Mouse (Mus musculus): ENCODE measurements around the gene Slc22a5. TPM values are rescaled to one million over a fixed set of nuclear protein-coding genes. Genes with fewer than 3 reads are reported as not detected.
A peak's percentile ranks its signal among the peaks of the same experiment; 100 is the strongest.

The Slc22a5 gene
- polyA plus RNA-seq, 1 experiment from 2014 or later: 11.1 TPM

- 82% methylated on average over 8 of the region's 8 CpGs for WGBS
- Histone ChIP-seq H3K27me3 (ENCODE audit: control insufficient read depth, insufficient read depth, low read length) (no peaks in the 10 kb centered on the region), H3K4me3 (ENCODE audit: low read depth, low read length) (no peak overlapping the region), H3K4me1 (ENCODE audit: control insufficient read depth, insufficient read depth, low read length) (0 out of 2 replicates have a peak, but pooled peaks cover 3% of the 10 kb centered on the region), H3K4me2 (replicated peaks; ENCODE audit: low read depth, low read length) (no peak overlapping the region), H3K9me3 (ENCODE audit: control insufficient read depth, low read depth, low read length) (no peaks in the 10 kb centered on the region), H3K9ac (replicated peaks; ENCODE audit: low read depth, low read length) (no peak overlapping the region), H3K36me3 (ENCODE audit: control insufficient read depth, insufficient read depth, low read length) (no peaks in the 10 kb centered on the region), H3K27ac (ENCODE audit: low read length) (no peak overlapping the region)
- no peak for ATAC-seq (ENCODE audit: insufficient number of reproducible peaks, insufficient read depth, low FRiP score, low read depth)
Observed at GRCm38 (mm10) chr11:53908686-53909085, 17.2 kb upstream of the Slc22a5 start.

GRCm38 (mm10) chr11:53904534-53904925, 13.1 kb upstream of the Slc22a5 start:
- no peak for ATAC-seq (ENCODE audit: insufficient number of reproducible peaks, insufficient read depth, low FRiP score, low read depth)

GRCm38 (mm10) chr11:53903781-53904533, 12.5 kb upstream of the Slc22a5 start:
- ATAC-seq (ENCODE audit: insufficient number of reproducible peaks, insufficient read depth, low FRiP score, low read depth): peak; percentile 72
- no peaks in the 10 kb centered on the region for H3K36me3 ChIP-seq (ENCODE audit: control insufficient read depth, insufficient read depth, low read length)
- no peaks in the 10 kb centered on the region for H3K27me3 ChIP-seq (ENCODE audit: control insufficient read depth, insufficient read depth, low read length)
- no peaks in the 10 kb centered on the region for H3K9me3 ChIP-seq (ENCODE audit: control insufficient read depth, low read depth, low read length)
- no peak overlapping the region for H3K4me3 ChIP-seq (ENCODE audit: low read depth, low read length)
- H3K4me2 ChIP-seq (replicated peaks; ENCODE audit: low read depth, low read length): 0 out of 2 replicates have a peak overlapping the region, but pooled peaks have one; percentile 12
- no peak overlapping the region for H3K27ac ChIP-seq (ENCODE audit: low read length)
- H3K9ac ChIP-seq (replicated peaks; ENCODE audit: low read depth, low read length): no peak overlapping the region
- H3K4me1 ChIP-seq (ENCODE audit: control insufficient read depth, insufficient read depth, low read length): 0 out of 2 replicates have a peak, but pooled peaks cover 7% of the 10 kb centered on the region
- WGBS: 21% methylated on average over 16 of the region's 16 CpGs

More at GRCm38 (mm10) chr11:53904534-53904925, 13.1 kb upstream of the Slc22a5 start:
- Histone ChIP-seq H3K4me1 (ENCODE audit: control insufficient read depth, insufficient read depth, low read length) (0 out of 2 replicates have a peak, but pooled peaks cover 7% of the 10 kb centered on the region), H3K9me3 (ENCODE audit: control insufficient read depth, low read depth, low read length) (no peaks in the 10 kb centered on the region), H3K36me3 (ENCODE audit: control insufficient read depth, insufficient read depth, low read length) (no peaks in the 10 kb centered on the region), H3K27ac (ENCODE audit: low read length) (no peak overlapping the region), H3K4me3 (ENCODE audit: low read depth, low read length) (no peak overlapping the region), H3K9ac (replicated peaks; ENCODE audit: low read depth, low read length) (no peak overlapping the region), H3K27me3 (ENCODE audit: control insufficient read depth, insufficient read depth, low read length) (no peaks in the 10 kb centered on the region), H3K4me2 (replicated peaks; ENCODE audit: low read depth, low read length) (0 out of 2 replicates have a peak overlapping the region, but pooled peaks have one; percentile 12)
- WGBS: 42% methylated on average over 9 of the region's 9 CpGs

GRCm38 (mm10) chr11:53902741-53903140, 11.3 kb upstream of the Slc22a5 start:
- Histone ChIP-seq H3K27me3 (ENCODE audit: control insufficient read depth, insufficient read depth, low read length) (no peaks in the 10 kb centered on the region), H3K36me3 (ENCODE audit: control insufficient read depth, insufficient read depth, low read length) (no peaks in the 10 kb centered on the region), H3K9ac (replicated peaks; ENCODE audit: low read depth, low read length) (no peak overlapping the region), H3K27ac (ENCODE audit: low read length) (no peak overlapping the region), H3K9me3 (ENCODE audit: control insufficient read depth, low read depth, low read length) (no peaks in the 10 kb centered on the region), H3K4me3 (ENCODE audit: low read depth, low read length) (no peak overlapping the region), H3K4me1 (ENCODE audit: control insufficient read depth, insufficient read depth, low read length) (0 out of 2 replicates have a peak, but pooled peaks cover 7% of the 10 kb centered on the region), H3K4me2 (replicated peaks; ENCODE audit: low read depth, low read length) (no peak overlapping the region)
- 89% methylated on average over 14 of the region's 14 CpGs for WGBS
- no peak for ATAC-seq (ENCODE audit: insufficient number of reproducible peaks, insufficient read depth, low FRiP score, low read depth)

GRCm38 (mm10) chr11:53900991-53901390, 9.5 kb upstream of the Slc22a5 start:
- Histone ChIP-seq H3K27ac (ENCODE audit: low read length) (no peak overlapping the region), H3K4me1 (ENCODE audit: control insufficient read depth, insufficient read depth, low read length) (0 out of 2 replicates have a peak, but pooled peaks cover 7% of the 10 kb centered on the region), H3K4me3 (ENCODE audit: low read depth, low read length) (no peak overlapping the region), H3K4me2 (replicated peaks; ENCODE audit: low read depth, low read length) (no peak overlapping the region), H3K9me3 (ENCODE audit: control insufficient read depth, low read depth, low read length) (no peaks in the 10 kb centered on the region), H3K36me3 (ENCODE audit: control insufficient read depth, insufficient read depth, low read length) (no peaks in the 10 kb centered on the region), H3K27me3 (ENCODE audit: control insufficient read depth, insufficient read depth, low read length) (no peaks in the 10 kb centered on the region), H3K9ac (replicated peaks; ENCODE audit: low read depth, low read length) (no peak overlapping the region)
- ATAC-seq (ENCODE audit: insufficient number of reproducible peaks, insufficient read depth, low FRiP score, low read depth): no peak
- 24% methylated on average over 1 of the region's 1 CpGs for WGBS

- H3K9me3 ChIP-seq (ENCODE audit: control insufficient read depth, low read depth, low read length): no peaks in the 10 kb centered on the region
- no peaks in the 10 kb centered on the region for H3K36me3 ChIP-seq (ENCODE audit: control insufficient read depth, insufficient read depth, low read length)
- H3K27ac ChIP-seq (ENCODE audit: low read length): no peak overlapping the region
- no peak overlapping the region for H3K4me2 ChIP-seq (replicated peaks; ENCODE audit: low read depth, low read length)
- no peaks in the 10 kb centered on the region for H3K27me3 ChIP-seq (ENCODE audit: control insufficient read depth, insufficient read depth, low read length)
- H3K9ac ChIP-seq (replicated peaks; ENCODE audit: low read depth, low read length): no peak overlapping the region
- no peak for ATAC-seq (ENCODE audit: insufficient number of reproducible peaks, insufficient read depth, low FRiP score, low read depth)
- 86% methylated on average over 6 of the region's 6 CpGs for WGBS
- H3K4me1 ChIP-seq (ENCODE audit: control insufficient read depth, insufficient read depth, low read length): 0 out of 2 replicates have a peak, but pooled peaks cover 7% of the 10 kb centered on the region
- H3K4me3 ChIP-seq (ENCODE audit: low read depth, low read length): no peak overlapping the region
Observed at GRCm38 (mm10) chr11:53899981-53900380, 8.5 kb upstream of the Slc22a5 start.

- Histone ChIP-seq H3K4me1 (ENCODE audit: control insufficient read depth, insufficient read depth, low read length) (0 out of 2 replicates have a peak, but pooled peaks cover 4% of the 10 kb centered on the region), H3K36me3 (ENCODE audit: control insufficient read depth, insufficient read depth, low read length) (no peaks in the 10 kb centered on the region), H3K27me3 (ENCODE audit: control insufficient read depth, insufficient read depth, low read length) (no peaks in the 10 kb centered on the region), H3K9me3 (ENCODE audit: control insufficient read depth, low read depth, low read length) (no peaks in the 10 kb centered on the region), H3K4me3 (ENCODE audit: low read depth, low read length) (no peak overlapping the region), H3K4me2 (replicated peaks; ENCODE audit: low read depth, low read length) (no peak overlapping the region), H3K27ac (ENCODE audit: low read length) (no peak overlapping the region), H3K9ac (replicated peaks; ENCODE audit: low read depth, low read length) (no peak overlapping the region)
- no peak for ATAC-seq (ENCODE audit: insufficient number of reproducible peaks, insufficient read depth, low FRiP score, low read depth)
- WGBS: 49% methylated on average over 3 of the region's 3 CpGs
Observed at GRCm38 (mm10) chr11:53899004-53899403, 7.5 kb upstream of the Slc22a5 start.

GRCm38 (mm10) chr11:53896935-53897334, 5.5 kb upstream of the Slc22a5 start:
- Histone ChIP-seq H3K4me3 (ENCODE audit: low read depth, low read length) (no peak overlapping the region), H3K4me1 (ENCODE audit: control insufficient read depth, insufficient read depth, low read length) (no peaks in the 10 kb centered on the region), H3K27ac (ENCODE audit: low read length) (no peak overlapping the region), H3K9me3 (ENCODE audit: control insufficient read depth, low read depth, low read length) (no peaks in the 10 kb centered on the region), H3K27me3 (ENCODE audit: control insufficient read depth, insufficient read depth, low read length) (no peaks in the 10 kb centered on the region), H3K36me3 (ENCODE audit: control insufficient read depth, insufficient read depth, low read length) (no peaks in the 10 kb centered on the region), H3K9ac (replicated peaks; ENCODE audit: low read depth, low read length) (no peak overlapping the region), H3K4me2 (replicated peaks; ENCODE audit: low read depth, low read length) (no peak overlapping the region)
- WGBS: 69% methylated on average over 6 of the region's 6 CpGs
- ATAC-seq (ENCODE audit: insufficient number of reproducible peaks, insufficient read depth, low FRiP score, low read depth): no peak

Measured in stomach, embryonic 14.5 days (tissue).